Mouse (Mus musculus) midbrain, embryonic 10.5 days (tissue): ENCODE measurements around the gene Ly6g6f. TPM values are rescaled to one million over a fixed set of nuclear protein-coding genes. Genes with fewer than 3 reads are reported as not detected.

ENCODE experiments used
- DNase-seq: peaks from one replicate; pipeline ENCODE4 v3.0.0-alpha.2; 2017; ENCODE audit warnings: low spot score
- H3K27ac ChIP-seq: fragments of 300-500 bp; sonication (generic); replicated peaks from 2 replicates; pipeline ENCODE4 v1.5.1; 2016; ENCODE audit warnings: mild to moderate bottlenecking
- H3K27me3 ChIP-seq: fragments of 300-500 bp; sonication (generic); 2 replicates; pipeline ENCODE4 v1.6.1; 2016; ENCODE audit warnings: low read depth, mild to moderate bottlenecking; ENCODE audit not compliant: poor library complexity, severe bottlenecking
- H3K36me3 ChIP-seq: fragments of 300-500 bp; sonication (generic); 2 replicates; pipeline ENCODE4 v1.6.1; 2016; ENCODE audit warnings: mild to moderate bottlenecking, moderate library complexity
- H3K4me1 ChIP-seq: fragments of 300-500 bp; sonication (generic); 2 replicates; pipeline ENCODE4 v1.6.1; 2016
- H3K4me3 ChIP-seq: fragments of 300-500 bp; sonication (generic); 2 replicates; pipeline ENCODE4 v1.5.1; 2016; ENCODE audit warnings: mild to moderate bottlenecking, moderate library complexity
- H3K9me3 ChIP-seq: fragments of 300-500 bp; sonication (generic); replicated peaks from 2 replicates; pipeline ENCODE4 v1.6.1; 2016; ENCODE audit warnings: mild to moderate bottlenecking
- WGBS: fragments of 180-500 bp; shearing (Covaris S2); methylation state at CpG from one replicate; pipeline ENCODE4 v1.1.7; 2016; 5-methylcytosine and 5-hydroxymethylcytosine counted together
- polyA plus RNA-seq: library from polyadenylated mRNA; unstranded; fragments of >200 nt; fragmentation: Nextera tagmentation; extraction: Ambion mirVana; gene quantifications from 2 replicates; pipeline ENCODE4 v1.2.1, GENCODE M21; 2016

The Ly6g6f gene
- polyA plus RNA-seq, 1 experiment from 2014 or later, result 0.70 TPM

- H3K9me3 ChIP-seq, result no peaks in the 10 kb centered on the region
- H3K4me1 ChIP-seq, result peaks cover 41% of the 10 kb centered on the region
- 1% methylated on average over 48 of the region's 48 CpGs for WGBS
- H3K36me3 ChIP-seq, result peaks cover 34% of the 10 kb centered on the region
- peaks cover 74% of the 10 kb centered on the region for H3K27me3 ChIP-seq
- peak within 1 kb of the TSS; percentile 70 for H3K27ac ChIP-seq
- DNase-seq, result peak; percentile 65
- peak within 1 kb of the TSS; percentile 52 for H3K4me3 ChIP-seq
Observed at GRCm38 (mm10) chr17:35064951-35065947, 20.2 kb downstream of the Ly6g6f start, which contains the start of gene Ly6g6c. TSS of gene Ly6g6c (plus strand) at chr17:35065388.

- peaks cover 38% of the 10 kb centered on the region for H3K36me3 ChIP-seq
- whole genome bisulfite sequencing, result 37% methylated on average over 10 of the region's 10 CpGs
- no peaks in the 10 kb centered on the region for H3K9me3 ChIP-seq
- H3K4me1 ChIP-seq, result peaks cover 49% of the 10 kb centered on the region
- peak overlapping the region; percentile 52 for H3K4me3 ChIP-seq
- 0 out of 2 replicates have a peak overlapping the region, but pooled peaks have one; percentile 28 for H3K27ac ChIP-seq
- no peak for DNase-seq
- H3K27me3 ChIP-seq, result peaks cover 74% of the 10 kb centered on the region
Observed at GRCm38 (mm10) chr17:35064378-35064877, 21.0 kb downstream of the Ly6g6f start.

DNA sequence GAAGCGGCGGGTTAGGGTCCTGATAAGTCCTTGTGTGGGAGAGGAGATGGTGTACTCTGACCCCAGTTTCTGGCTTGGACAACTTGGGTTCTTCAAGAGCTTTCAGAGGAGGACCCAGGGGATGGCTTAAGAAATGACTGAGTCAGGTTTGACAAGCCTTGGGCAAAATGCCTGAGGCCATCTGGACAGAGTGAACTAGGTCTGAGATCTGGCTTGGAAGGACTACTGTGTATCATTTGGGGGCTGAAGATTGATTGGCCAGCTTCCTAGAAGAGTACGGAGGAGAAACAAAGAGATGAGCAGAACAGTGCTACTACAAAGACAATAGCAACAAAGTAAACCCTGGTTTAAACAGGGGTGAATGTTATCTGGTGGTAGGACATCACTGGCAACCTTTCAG, 21.9 kb downstream of the Ly6g6f start:
- no peak for DNase-seq
- WGBS, result 96% methylated on average over 3 of the region's 3 CpGs
- Histone ChIP-seq H3K9me3 (no peaks in the 10 kb centered on the region), H3K27me3 (peaks cover 68% of the 10 kb centered on the region), H3K27ac (no peak overlapping the region), H3K36me3 (peaks cover 38% of the 10 kb centered on the region), H3K4me1 (peaks cover 54% of the 10 kb centered on the region), H3K4me3 (no peak overlapping the region)

- no peak for DNase-seq
- H3K4me3 ChIP-seq, result peak overlapping the region; percentile 88
Observed at GRCm38 (mm10) chr17:35061299-35061698, 24.1 kb downstream of the Ly6g6f start.

DNA sequence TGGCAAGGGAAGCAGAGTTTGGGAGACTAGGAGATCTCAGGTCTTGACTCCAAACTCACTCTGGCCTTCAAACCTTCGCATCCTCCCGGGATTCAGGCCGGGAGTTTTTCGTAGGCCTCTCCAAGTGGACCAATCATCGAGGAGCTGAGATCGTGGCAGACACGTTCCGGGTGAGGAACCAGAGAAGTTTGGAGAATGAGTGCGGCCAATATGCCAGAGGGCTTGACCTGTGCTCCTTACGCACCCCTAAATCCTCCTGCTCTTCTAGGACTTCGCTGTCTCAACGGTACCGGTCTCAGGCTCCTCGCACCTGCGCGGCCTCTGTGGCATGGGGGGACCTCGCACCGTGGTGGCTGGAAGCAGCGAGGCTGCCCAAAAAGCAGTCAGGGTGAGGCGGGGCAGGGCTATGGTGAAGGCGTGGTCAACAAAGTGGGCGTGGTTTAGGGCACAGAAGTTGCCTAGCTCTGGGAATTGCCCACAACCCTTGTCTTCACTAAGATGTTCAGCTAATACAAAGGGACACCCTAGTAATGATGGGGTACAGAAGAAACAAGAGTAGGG, 24.6 kb downstream of the Ly6g6f start:
- 62% methylated on average over 22 of the region's 22 CpGs for WGBS
- Histone ChIP-seq H3K27me3 (peaks cover 42% of the 10 kb centered on the region), H3K9me3 (no peaks in the 10 kb centered on the region), H3K36me3 (peaks cover 61% of the 10 kb centered on the region), H3K4me1 (peaks cover 56% of the 10 kb centered on the region), H3K4me3 (peak overlapping the region; percentile 88), H3K27ac (peak overlapping the region; percentile 99; the same call in 1 of the 2 replicates)
- DNase-seq, result no peak

More at GRCm38 (mm10) chr17:35061299-35061698, 24.1 kb downstream of the Ly6g6f start:
- Histone ChIP-seq H3K4me1 (peaks cover 59% of the 10 kb centered on the region), H3K9me3 (no peaks in the 10 kb centered on the region), H3K27me3 (peaks cover 46% of the 10 kb centered on the region), H3K27ac (no peak overlapping the region), H3K36me3 (peaks cover 56% of the 10 kb centered on the region)
- 88% methylated on average over 8 of the region's 8 CpGs for WGBS

DNA sequence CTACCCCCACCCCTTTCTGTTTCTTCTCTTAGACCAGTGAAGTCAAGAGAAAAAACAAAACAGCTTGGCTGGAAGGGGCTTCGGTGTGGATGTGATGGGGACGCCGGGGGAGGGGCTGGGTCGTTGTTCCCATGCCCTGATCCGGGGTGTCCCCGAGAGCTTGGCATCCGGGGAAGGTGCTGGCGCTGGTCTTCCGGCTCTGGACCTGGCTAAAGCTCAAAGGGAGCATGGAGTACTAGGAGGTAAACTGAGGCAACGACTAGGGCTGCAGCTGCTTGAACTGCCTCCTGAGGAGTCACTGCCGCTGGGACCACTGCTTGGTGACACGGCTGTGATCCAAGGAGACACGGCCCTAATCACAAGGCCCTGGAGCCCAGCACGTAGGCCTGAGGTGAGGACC, 25.3 kb downstream of the Ly6g6f start:
- H3K4me1 ChIP-seq, result peaks cover 48% of the 10 kb centered on the region
- H3K36me3 ChIP-seq, result peaks cover 68% of the 10 kb centered on the region
- peak overlapping the region; percentile 99 for H3K27ac ChIP-seq

DNA sequence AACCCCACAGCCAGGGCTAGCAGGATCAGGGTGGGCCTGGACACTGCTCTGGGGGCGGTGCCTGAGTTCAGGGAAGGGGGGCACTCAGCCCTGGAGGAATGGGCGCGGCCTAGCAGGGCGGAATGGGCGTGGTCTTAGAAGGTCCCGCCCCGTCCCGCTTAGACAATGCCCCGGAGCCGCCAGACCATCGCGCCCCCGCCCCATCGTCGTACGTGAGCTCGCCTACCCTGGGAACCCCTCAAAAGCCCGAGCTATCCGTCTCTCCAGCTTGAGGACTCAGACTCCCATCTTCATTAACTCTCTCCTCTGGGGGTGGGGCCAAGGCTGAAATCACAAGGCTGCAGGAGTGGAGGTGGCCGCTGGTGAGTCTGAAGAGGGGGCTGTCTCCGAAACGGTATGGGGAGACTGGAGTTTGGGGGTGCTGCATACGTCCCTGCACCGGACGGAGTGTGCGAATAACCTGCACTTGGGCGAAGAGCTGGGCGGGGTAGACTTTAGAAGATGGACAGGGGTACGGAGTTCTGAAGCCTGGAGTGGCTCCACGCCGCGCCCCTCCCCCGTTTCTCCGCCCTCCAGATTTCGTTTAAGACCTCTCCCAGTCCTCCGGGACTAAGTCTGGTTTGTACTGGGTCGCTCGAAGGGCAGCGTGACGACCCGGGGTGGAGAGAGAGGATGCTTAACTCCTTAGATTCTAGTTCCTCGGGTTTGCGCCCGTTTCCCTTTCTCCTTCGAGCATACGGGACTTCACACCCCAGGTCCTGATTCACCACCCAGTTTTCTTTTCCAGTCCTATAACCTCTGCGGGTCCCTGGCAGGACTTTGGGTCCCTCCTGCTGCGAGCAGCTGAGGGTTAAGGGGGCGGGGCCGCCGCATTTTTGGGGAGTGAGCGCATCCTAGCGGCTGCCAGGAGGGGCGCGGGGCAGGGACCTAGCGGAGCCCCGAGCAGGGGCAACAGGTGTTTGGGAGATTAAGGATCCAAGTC, 26.2 kb downstream of the Ly6g6f start, which contains the start of gene Ddah2:
TSS of gene Ddah2 (plus strand) at position 125 of the 982 bp plus-strand sequence.
- Histone ChIP-seq H3K36me3 (peaks cover 77% of the 10 kb centered on the region), H3K4me3 (peak within 1 kb of the TSS; percentile 88), H3K9me3 (no peaks in the 10 kb centered on the region; the same call in 1 of the 2 replicates), H3K27me3 (peaks cover 25% of the 10 kb centered on the region), H3K4me1 (peaks cover 39% of the 10 kb centered on the region), H3K27ac (peak within 1 kb of the TSS; percentile 99)
- peak; percentile 96 for DNase-seq
- WGBS, result under 1% methylated on average over 57 of the region's 57 CpGs

More for the DNA sequence above, 25.3 kb downstream of the Ly6g6f start:
- DNase-seq, result no peak
- Histone ChIP-seq H3K9me3 (no peaks in the 10 kb centered on the region), H3K27me3 (peaks cover 34% of the 10 kb centered on the region), H3K4me3 (peak overlapping the region; percentile 88)
- 37% methylated on average over 14 of the region's 14 CpGs for WGBS

GRCm38 (mm10) chr17:35058316-35058715, 27.1 kb downstream of the Ly6g6f start:
- Histone ChIP-seq H3K4me3 (peak overlapping the region; percentile 88), H3K9me3 (no peaks in the 10 kb centered on the region; the same call in 1 of the 2 replicates), H3K4me1 (peaks cover 32% of the 10 kb centered on the region), H3K36me3 (peaks cover 81% of the 10 kb centered on the region), H3K27me3 (peaks cover 17% of the 10 kb centered on the region), H3K27ac (peak overlapping the region; percentile 99)
- DNase-seq, result no peak
- 80% methylated on average over 9 of the region's 9 CpGs for WGBS

GRCm38 (mm10) chr17:35057090-35057489, 28.3 kb downstream of the Ly6g6f start:
- H3K27me3 ChIP-seq, result peaks cover 5% of the 10 kb centered on the region; the same call in 1 of the 2 replicates
- H3K4me3 ChIP-seq, result no peak overlapping the region
- 86% methylated on average over 3 of the region's 3 CpGs for WGBS
- H3K4me1 ChIP-seq, result peaks cover 42% of the 10 kb centered on the region
- H3K9me3 ChIP-seq, result no peaks in the 10 kb centered on the region; the same call in 1 of the 2 replicates
- no peak overlapping the region for H3K27ac ChIP-seq
- no peak for DNase-seq
- peaks cover 80% of the 10 kb centered on the region for H3K36me3 ChIP-seq

DNA sequence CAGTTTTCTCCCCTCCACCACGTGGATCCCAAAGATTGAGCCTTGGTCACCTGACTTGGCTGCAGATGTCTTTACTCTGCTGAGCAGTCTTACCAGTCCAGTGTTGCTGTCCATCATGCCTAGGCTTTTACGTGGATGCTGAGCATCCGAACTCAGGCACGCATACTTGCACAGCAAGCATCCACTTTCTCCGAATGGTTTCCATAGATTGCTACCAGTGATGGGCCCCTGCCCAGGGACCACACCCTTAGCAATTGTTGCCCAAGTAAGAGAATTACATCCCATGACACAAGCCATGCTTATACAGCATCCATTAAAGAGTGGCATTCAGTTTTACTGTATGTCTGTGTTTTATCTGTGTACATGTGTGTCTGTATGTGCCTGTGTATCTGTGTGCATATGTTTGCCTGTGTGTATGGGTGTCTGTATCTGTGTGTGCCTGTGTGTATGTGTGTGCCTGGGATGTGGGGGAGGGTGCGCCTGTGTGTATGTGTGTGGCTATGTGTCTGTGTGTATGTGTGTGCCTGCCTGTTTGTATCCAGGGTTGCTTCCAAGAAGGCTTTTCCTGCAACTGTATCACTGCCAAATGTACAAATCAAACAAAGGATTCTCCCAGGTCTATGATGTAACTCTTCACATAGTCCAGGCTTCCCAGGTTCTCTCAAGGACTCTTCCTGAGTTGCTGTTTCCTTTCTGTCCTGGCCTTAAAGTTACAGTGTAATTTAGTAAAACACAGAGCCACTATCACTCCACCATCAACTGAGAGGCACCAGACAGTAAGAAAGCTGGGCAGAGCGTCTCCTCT, 29.5 kb downstream of the Ly6g6f start:
- WGBS, result 95% methylated on average over 7 of the region's 7 CpGs
- Histone ChIP-seq H3K27me3 (no peaks in the 10 kb centered on the region), H3K36me3 (peaks cover 69% of the 10 kb centered on the region), H3K9me3 (no peaks in the 10 kb centered on the region; the same call in 1 of the 2 replicates), H3K27ac (no peak overlapping the region), H3K4me1 (peaks cover 46% of the 10 kb centered on the region), H3K4me3 (0 out of 2 replicates have a peak overlapping the region, but pooled peaks have one; percentile 2)
- DNase-seq, result no peak

- no peak for DNase-seq
- H3K4me1 ChIP-seq, result peaks cover 57% of the 10 kb centered on the region
- peak overlapping the region; percentile 70 for H3K4me3 ChIP-seq
Observed at GRCm38 (mm10) chr17:35052271-35052798, 33.1 kb downstream of the Ly6g6f start.

More at GRCm38 (mm10) chr17:35052271-35052798, 33.1 kb downstream of the Ly6g6f start:
- 85% methylated on average over 12 of the region's 12 CpGs for WGBS
- H3K9me3 ChIP-seq, result no peaks in the 10 kb centered on the region; the same call in 1 of the 2 replicates
- no peaks in the 10 kb centered on the region for H3K27me3 ChIP-seq
- H3K36me3 ChIP-seq, result peaks cover 50% of the 10 kb centered on the region
- peak overlapping the region; percentile 97 for H3K27ac ChIP-seq
